Mouse (Mus musculus) heart, adult 2 months (tissue): ENCODE measurements around the gene Dpp4. TPM values are rescaled to one million over a fixed set of nuclear protein-coding genes. Genes with fewer than 3 reads are reported as not detected.

Experiments
- DNase-seq, 2 experiments: peaks; one replicate each; pipeline ENCODE4 v3.0.0; 2021
- H3K27ac ChIP-seq: fragments of 200-600 bp; 2 replicates; pipeline ENCODE4 v1.8.1; 2022
- H3K27me3 ChIP-seq: fragments of 200-500 bp; 2 replicates; pipeline ENCODE4 v1.6.1; 2012; ENCODE audit warnings: mild to moderate bottlenecking, low read length, inconsistent platforms, mixed read lengths; ENCODE audit not compliant: control insufficient read depth, insufficient read depth
- H3K36me3 ChIP-seq: fragments of 200-500 bp; 2 replicates; pipeline ENCODE4 v1.6.1; 2012; ENCODE audit warnings: low read length, inconsistent platforms; ENCODE audit not compliant: control insufficient read depth, insufficient read depth
- H3K4me1 ChIP-seq: fragments of 200-500 bp; 2 replicates; pipeline ENCODE4 v1.6.1; 2011; ENCODE audit warnings: low read length; ENCODE audit not compliant: control insufficient read depth, insufficient read depth
- H3K4me3 ChIP-seq: fragments of 200-600 bp; 2 replicates; pipeline ENCODE4 v1.8.1; 2022
- H3K79me2 ChIP-seq: fragments of 200-500 bp; replicated peaks from 2 replicates; pipeline ENCODE4 v1.6.1; 2012; ENCODE audit warnings: mild to moderate bottlenecking, inconsistent platforms, low read length, moderate library complexity, mixed read lengths; ENCODE audit not compliant: control insufficient read depth, insufficient read depth
- H3K9ac ChIP-seq: fragments of 200-500 bp; 2 replicates; pipeline ENCODE4 v1.6.1; 2012; ENCODE audit warnings: low read depth, mild to moderate bottlenecking, control low read depth, inconsistent platforms, low read length, mixed read lengths
- CTCF ChIP-seq: fragments of 200-600 bp; IDR thresholded peaks from 2 replicates; pipeline ENCODE4 v1.8.1; 2022; ENCODE audit warnings: antibody characterized with exemption, mild to moderate bottlenecking, moderate library complexity
- EP300 ChIP-seq: fragments of 200-500 bp; IDR thresholded peaks from 2 replicates; pipeline ENCODE4 v1.6.1; 2011; ENCODE audit warnings: low read depth, low read length, control low read depth; ENCODE audit not compliant: insufficient read depth
- POLR2A ChIP-seq: fragments of 200-500 bp; IDR thresholded peaks from 2 replicates; pipeline ENCODE4 v1.6.1; 2011; ENCODE audit warnings: mild to moderate bottlenecking, low read depth, low read length, control low read depth; ENCODE audit not compliant: insufficient read depth
- WGBS: fragments of 180-500 bp; shearing (Covaris S2); methylation state at CpG from one replicate; pipeline ENCODE4 v1.1.7; 2018; 5-methylcytosine and 5-hydroxymethylcytosine counted together
- intact Hi-C: fragments of 180-260 bp; cut with DNase I; formaldehyde crosslinking; loops from one replicate; pipeline ENCODE4 v1.15.1; 2025
- polyA plus RNA-seq: library from polyadenylated mRNA; depleted of rRNA; stranded (reverse); fragments of >200 nt; gene quantifications from 2 replicates; pipeline ENCODE4 v1.2.3, GENCODE M21; 2012
- total RNA-seq, 2 experiments: library from RNA; stranded (reverse); gene quantifications; 2 replicates each; pipeline ENCODE4 v1.2.3; 2021

Gene Dpp4
- total and polyA plus RNA-seq, 3 experiments: 2.4 to 4.2 (median 4.1) TPM

- Histone ChIP-seq H3K4me3 (no peak overlapping the region), H3K9ac (no peak overlapping the region), H3K79me2 (no peaks in the 10 kb centered on the region), H3K27me3 (no peaks in the 10 kb centered on the region), H3K27ac (no peak overlapping the region), H3K4me1 (peaks cover 1% of the 10 kb centered on the region; the same call in 1 of the 2 replicates), H3K36me3 (no peaks in the 10 kb centered on the region; the same call in 1 of the 2 replicates)
- TF ChIP-seq CTCF (no peak), POLR2A (no peak), EP300 (no peak)
- WGBS: 92% methylated on average over 2 of the region's 2 CpGs
- intact Hi-C loops: no loop called here
- DNase-seq: no peak
Observed at GRCm38 (mm10) chr2:62399832-62400231, 12.2 kb downstream of the Dpp4 start.

- H3K79me2 ChIP-seq: no peaks in the 10 kb centered on the region
- H3K36me3 ChIP-seq: no peaks in the 10 kb centered on the region; the same call in 1 of the 2 replicates
- TF ChIP-seq POLR2A (no peak), CTCF (no peak), EP300 (no peak)
- WGBS: 56% methylated on average over 8 of the region's 8 CpGs
- H3K4me1 ChIP-seq: peaks cover 1% of the 10 kb centered on the region; the same call in 1 of the 2 replicates
- no peaks in the 10 kb centered on the region for H3K27me3 ChIP-seq
- DNase-seq: peak in 1 of 2 experiments; percentile 13
- intact Hi-C loops: no loop called here
- H3K4me3 ChIP-seq: no peak overlapping the region
- H3K27ac ChIP-seq: no peak overlapping the region
- H3K9ac ChIP-seq: no peak overlapping the region
Observed at GRCm38 (mm10) chr2:62399361-62399760, 12.7 kb downstream of the Dpp4 start.

GRCm38 (mm10) chr2:62398115-62398875, 13.7 kb downstream of the Dpp4 start:
- TF ChIP-seq POLR2A (no peak), EP300 (no peak), CTCF (no peak)
- H3K9ac ChIP-seq: no peak overlapping the region
- no peaks in the 10 kb centered on the region for H3K27me3 ChIP-seq
- intact Hi-C loops: no loop called here
- H3K36me3 ChIP-seq: no peaks in the 10 kb centered on the region; the same call in 1 of the 2 replicates
- no peak overlapping the region for H3K4me3 ChIP-seq
- 74% methylated on average over 2 of the region's 2 CpGs for WGBS
- H3K27ac ChIP-seq: no peak overlapping the region
- no peaks in the 10 kb centered on the region for H3K79me2 ChIP-seq
- peaks cover 1% of the 10 kb centered on the region; the same call in 1 of the 2 replicates for H3K4me1 ChIP-seq
- DNase-seq: no peak

GRCm38 (mm10) chr2:62397661-62398060, 14.4 kb downstream of the Dpp4 start:
- no peaks in the 10 kb centered on the region for H3K79me2 ChIP-seq
- peaks cover 1% of the 10 kb centered on the region; the same call in 1 of the 2 replicates for H3K4me1 ChIP-seq
- TF ChIP-seq EP300 (no peak), POLR2A (no peak), CTCF (no peak)
- H3K9ac ChIP-seq: no peak overlapping the region
- intact Hi-C loops: no loop called here
- H3K27me3 ChIP-seq: no peaks in the 10 kb centered on the region
- H3K4me3 ChIP-seq: no peak overlapping the region
- 82% methylated on average over 4 of the region's 4 CpGs for WGBS
- H3K27ac ChIP-seq: no peak overlapping the region
- no peaks in the 10 kb centered on the region; the same call in 1 of the 2 replicates for H3K36me3 ChIP-seq
- no peak for DNase-seq

- Histone ChIP-seq H3K9ac (no peak overlapping the region), H3K36me3 (no peaks in the 10 kb centered on the region; the same call in 1 of the 2 replicates), H3K79me2 (no peaks in the 10 kb centered on the region), H3K27me3 (no peaks in the 10 kb centered on the region), H3K4me3 (no peak overlapping the region), H3K27ac (no peak overlapping the region), H3K4me1 (peaks cover 1% of the 10 kb centered on the region; the same call in 1 of the 2 replicates)
- intact Hi-C loops: no loop called here
- TF ChIP-seq CTCF (no peak), EP300 (no peak), POLR2A (no peak)
- WGBS: 45% methylated on average over 1 of the region's 1 CpGs
- no peak for DNase-seq
Observed at GRCm38 (mm10) chr2:62396799-62397198, 15.2 kb downstream of the Dpp4 start.

GRCm38 (mm10) chr2:62394800-62395199, 17.2 kb downstream of the Dpp4 start:
- peaks cover 3% of the 10 kb centered on the region for H3K4me1 ChIP-seq
- H3K4me3 ChIP-seq: no peak overlapping the region
- DNase-seq: no peak
- intact Hi-C loops: no loop called here
- no peak overlapping the region for H3K27ac ChIP-seq
- H3K79me2 ChIP-seq: no peaks in the 10 kb centered on the region
- no peak overlapping the region for H3K9ac ChIP-seq
- H3K27me3 ChIP-seq: no peaks in the 10 kb centered on the region
- H3K36me3 ChIP-seq: no peaks in the 10 kb centered on the region; the same call in 1 of the 2 replicates
- WGBS: 91% methylated on average over 3 of the region's 3 CpGs
- TF ChIP-seq CTCF (no peak), POLR2A (no peak), EP300 (no peak)
